Mouse (Mus musculus) large intestine, adult 2 months (tissue): ENCODE results near the gene Lgr5. TPM values are rescaled to one million over a fixed set of nuclear protein-coding genes. Genes with fewer than 3 reads are reported as not detected.

Experiments used
- DNase-seq: peaks from one replicate; pipeline ENCODE4 v3.0.0-alpha.2; 2012; ENCODE audit warnings: low read depth, low spot score
- WGBS: fragments of 180-500 bp; shearing (Covaris S2); methylation state at CpG from one replicate; pipeline ENCODE4 v1.1.7; 2018; 5-methylcytosine and 5-hydroxymethylcytosine counted together
- polyA plus RNA-seq: library from polyadenylated mRNA; depleted of rRNA; stranded (reverse); fragments of >200 nt; gene quantifications from 2 replicates; pipeline ENCODE4 v1.2.3, GENCODE M21; 2012

Gene Lgr5
- polyA plus RNA-seq, 1 experiment: 4.7 TPM

DNA sequence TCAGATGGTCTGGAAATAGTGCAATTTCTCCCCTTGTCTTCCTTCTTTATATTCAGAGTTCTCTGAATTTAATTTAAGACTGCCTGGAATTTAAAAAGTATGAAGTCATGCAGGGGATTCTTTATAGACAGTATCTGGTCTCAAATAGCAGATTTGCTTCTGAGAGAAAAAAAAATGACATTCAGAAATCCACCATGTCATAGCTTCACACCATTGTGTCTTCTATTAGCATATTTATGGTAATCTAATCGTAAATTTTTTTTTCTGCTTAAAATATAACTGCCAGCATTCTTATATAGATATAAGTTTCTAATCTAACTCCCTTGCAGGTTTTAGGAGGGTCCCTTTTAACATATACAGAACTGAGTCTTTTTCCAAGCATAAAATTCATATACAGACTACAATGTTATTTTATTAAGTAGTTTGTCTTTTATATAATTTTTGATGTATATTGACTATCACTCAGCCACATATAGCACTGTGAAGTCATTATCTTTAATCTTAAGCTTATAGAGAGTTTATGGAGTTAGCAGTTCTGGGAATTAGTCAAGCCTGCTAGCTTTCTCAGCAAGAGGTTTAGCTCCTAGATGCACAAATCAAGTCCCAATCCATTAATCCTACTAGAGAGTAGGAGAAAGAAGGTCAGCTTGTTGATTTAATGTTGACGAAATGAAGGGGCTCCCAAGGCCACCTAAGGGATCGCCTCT lies 15.7 kb downstream of the Lgr5 start:
- no peak for DNase-seq
- WGBS: 65% methylated on average over 3 of the region's 3 CpGs

DNA sequence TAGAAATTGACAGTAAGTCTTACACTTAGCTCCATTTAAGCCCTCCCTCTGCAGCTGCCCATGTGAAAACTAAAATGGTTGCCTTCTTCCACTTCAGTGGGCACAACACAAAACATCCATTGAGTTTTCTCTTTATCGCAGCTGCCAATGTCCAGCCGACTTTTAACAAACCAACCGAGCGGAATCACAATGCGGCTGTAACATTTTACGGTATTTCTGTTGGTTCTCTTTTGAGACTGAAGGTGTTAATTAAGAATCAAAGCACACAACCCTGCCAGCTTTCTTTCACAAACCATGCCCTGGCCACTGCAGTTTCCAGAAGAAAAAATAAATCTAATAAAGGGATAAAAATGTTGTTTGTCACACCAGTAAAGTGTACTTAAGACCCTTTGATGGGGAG lies 16.3 kb downstream of the Lgr5 start:
- WGBS: 79% methylated on average over 6 of the region's 6 CpGs
- DNase-seq: no peak

DNA sequence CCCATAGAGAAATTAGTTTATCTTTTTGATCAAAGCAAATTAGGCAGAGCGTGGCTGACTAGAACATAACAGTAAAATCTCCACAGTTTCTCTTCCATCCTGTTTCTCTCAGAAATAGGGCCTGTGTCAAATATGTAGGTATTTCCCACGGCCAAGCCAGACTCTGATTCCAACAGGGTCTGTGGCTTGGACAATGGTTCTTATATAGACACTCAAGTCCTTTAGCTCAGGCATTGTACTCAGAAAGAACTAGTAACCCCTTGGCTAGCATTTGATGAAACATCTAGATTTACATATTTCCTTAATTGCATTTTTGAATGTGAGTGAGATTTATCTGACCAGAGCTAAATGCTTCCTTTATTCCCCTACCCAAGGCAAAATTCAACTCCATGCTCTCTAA lies 17.0 kb downstream of the Lgr5 start:
- DNase-seq: no peak
- WGBS: 85% methylated on average over 2 of the region's 2 CpGs

DNA sequence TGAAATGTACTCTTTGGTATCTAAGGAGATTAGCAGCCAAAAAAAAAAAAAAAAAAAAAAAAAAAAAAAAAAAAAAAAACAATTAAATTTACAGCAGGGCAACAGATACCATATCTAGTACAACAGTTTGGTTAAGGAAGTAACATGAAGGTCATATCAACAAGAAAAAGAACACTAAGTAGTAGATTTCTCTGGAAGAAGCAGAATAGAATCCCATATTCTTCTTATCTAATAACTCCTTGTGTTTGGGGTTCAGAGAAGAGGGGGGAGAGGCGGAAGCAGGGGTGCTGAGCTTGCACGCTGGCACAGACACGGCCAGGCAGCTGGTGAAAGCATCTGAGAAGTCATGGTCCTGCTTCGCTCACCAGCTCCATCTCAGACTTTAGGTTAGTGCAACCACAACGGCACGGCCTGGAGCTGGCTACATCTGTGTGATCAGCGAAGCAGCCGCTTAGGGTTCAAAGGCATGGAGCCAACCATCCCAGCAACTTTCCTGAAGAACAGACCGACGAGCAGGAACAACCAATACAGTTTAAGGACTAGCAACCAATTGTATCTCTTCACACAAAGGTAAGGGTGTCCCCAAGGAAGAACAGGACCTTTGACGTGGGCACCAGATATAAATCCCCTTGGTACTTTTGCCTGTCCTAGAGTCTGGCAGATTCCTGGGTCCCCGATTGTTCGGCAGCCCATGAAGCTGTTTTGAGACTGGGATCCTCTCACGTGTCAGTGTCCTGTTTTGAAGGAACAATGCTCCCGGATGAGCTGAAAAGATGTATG lies 17.7 kb downstream of the Lgr5 start, which contains the start of gene A930009A15Rik:
TSS of gene A930009A15Rik (plus strand) at position 275 of the 780 bp plus-strand sequence.
- 86% methylated on average over 15 of the region's 15 CpGs for WGBS
- no peak for DNase-seq

DNA sequence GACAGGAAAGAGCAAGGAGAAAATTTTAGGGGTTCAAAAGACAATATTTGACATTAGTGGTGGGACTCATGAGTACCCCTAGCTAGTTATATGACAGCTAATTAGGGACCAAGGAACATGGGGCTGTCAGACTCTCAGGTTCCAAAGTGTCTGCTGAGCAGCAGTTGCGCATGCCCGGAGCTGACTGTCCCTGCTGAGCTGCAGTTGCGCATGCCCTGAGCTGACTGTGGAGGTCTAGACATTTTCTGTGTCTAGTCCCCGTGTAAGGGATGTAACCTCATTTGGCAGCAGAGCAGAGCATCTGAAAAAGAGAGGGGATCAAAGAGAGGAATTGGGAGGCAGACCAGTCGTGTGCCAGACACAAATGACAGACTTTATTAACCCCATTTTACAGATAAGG lies 23.6 kb downstream of the Lgr5 start:
- 66% methylated on average over 5 of the region's 5 CpGs for WGBS
- no peak for DNase-seq

DNA sequence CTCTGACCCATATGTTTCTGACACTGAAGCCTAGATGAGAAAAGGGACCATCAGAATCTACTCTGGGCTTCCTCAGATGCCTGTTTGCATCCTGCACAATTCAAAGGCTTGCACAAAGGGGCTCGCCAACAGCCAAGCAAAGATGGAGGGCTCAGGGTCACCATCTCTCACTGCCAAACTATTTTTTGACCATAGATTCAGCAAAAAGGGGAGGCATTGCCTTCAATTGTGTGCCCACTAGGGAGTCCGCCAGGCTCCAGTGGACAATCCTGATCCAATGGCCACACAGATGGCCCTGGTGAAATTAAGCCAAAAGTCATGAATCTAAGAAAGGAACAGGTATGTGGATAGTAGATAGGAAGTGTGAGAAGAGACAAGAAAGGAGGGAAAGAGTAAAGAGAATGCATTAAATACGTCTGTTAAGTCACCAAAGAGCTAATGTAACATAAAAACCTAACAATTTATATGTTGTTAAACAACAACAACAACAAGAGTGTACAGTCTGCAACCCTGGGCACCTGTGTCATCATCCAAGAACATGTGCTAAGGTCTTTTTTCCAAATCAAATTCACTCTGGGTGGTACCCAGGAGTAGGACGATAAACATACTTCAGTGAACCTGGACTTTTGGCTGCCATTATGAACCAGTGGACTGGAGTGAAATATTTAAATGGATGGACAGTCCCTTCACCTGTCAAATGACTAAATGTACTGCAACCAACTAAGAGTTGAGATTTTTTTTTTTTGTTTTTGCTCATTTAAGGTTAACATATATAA lies 24.5 kb downstream of the Lgr5 start:
- WGBS: 90% methylated on average over 4 of the region's 4 CpGs
- DNase-seq: no peak

DNA sequence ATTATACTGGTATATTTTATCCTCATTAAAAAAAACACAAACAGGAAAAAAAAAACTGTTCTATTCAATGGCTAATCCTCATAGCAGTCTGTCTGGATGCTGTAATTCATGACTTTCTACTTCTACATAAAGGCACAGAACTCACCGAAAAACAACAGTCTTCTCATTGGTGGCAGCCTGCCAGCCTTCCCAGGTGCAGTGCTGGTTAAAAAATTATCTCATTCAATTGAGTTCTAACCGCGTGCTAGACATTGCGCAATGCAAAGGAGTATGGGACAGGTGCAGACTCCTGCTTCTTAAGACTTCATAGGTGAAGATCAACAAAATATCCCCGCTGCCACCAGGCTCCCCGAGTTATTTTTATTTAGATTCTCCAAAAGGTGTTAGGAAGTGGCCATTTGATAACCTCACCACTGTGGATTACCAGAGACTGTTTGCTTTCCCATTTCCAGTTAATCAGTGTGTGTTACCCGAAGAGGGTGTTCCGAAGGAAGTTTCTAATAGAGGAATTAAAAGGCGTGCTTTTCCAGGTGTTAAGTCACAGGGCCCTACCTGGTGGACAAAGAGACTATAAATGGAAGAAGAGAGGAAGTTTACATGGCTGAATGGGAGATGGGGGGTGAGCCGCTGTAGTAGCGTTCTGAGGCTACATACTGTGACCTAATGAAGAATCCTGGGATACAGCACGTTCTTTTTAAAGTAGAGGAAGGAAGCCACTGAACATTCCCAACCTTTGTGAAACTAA lies 26.3 kb downstream of the Lgr5 start:
- DNase-seq: peak; percentile 24

DNA sequence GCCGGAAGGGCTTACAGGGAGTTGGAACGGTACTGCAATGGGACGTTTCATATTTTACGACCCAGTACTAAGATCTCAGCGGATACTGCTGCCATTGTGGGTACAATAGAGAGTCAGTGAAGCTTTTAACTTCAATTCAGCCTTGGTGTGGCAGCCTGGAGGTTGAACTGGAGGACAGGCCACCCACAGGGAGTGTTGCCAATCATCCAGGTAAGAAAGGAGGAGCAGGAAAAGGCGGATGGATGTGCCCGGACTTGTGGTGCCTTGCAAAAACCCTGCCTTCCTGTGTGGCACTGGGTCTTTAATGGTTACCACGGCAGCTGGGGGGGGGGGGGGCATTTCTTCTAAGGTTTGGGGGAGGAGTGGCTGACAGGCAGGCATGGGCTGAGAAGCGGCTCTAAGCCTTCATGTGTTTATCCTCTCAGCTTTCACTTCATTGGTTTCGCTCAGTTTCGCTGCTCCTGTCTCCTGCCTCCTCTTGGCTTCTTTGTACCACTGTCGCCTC lies 30.8 kb downstream of the Lgr5 start:
- no peak for DNase-seq
- 48% methylated on average over 12 of the region's 12 CpGs for WGBS

More for the DNA sequence above, 26.3 kb downstream of the Lgr5 start:
- 24% methylated on average over 12 of the region's 12 CpGs for WGBS

DNA sequence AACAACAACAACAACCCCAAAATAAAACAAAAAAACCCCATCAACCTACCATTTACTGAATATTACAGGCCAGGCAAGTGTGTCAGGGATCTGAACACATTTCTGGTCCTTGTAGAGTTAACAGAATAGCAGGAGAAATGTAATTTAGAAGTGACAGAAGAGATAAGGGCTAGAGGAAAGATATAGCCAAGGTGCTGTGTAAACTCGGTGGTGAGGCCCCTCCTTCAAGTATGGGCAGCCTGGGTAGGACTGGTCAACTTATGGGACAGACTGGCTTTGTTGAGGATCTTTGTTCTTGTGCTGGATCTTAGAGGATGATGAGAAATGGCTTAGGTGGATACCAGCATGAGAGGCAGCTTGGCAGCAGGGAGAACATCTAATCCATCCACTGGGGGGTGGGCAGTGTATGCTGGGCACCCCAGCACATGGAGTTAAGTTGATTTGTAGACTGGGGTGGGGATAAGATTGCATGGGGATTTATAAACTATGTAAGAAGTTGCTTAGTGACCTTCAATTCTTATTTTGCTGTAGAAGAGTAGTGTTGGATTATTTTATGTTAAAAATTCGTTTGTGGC lies 32.3 kb downstream of the Lgr5 start:
- no peak for DNase-seq
- 27% methylated on average over 2 of the region's 2 CpGs for WGBS

DNA sequence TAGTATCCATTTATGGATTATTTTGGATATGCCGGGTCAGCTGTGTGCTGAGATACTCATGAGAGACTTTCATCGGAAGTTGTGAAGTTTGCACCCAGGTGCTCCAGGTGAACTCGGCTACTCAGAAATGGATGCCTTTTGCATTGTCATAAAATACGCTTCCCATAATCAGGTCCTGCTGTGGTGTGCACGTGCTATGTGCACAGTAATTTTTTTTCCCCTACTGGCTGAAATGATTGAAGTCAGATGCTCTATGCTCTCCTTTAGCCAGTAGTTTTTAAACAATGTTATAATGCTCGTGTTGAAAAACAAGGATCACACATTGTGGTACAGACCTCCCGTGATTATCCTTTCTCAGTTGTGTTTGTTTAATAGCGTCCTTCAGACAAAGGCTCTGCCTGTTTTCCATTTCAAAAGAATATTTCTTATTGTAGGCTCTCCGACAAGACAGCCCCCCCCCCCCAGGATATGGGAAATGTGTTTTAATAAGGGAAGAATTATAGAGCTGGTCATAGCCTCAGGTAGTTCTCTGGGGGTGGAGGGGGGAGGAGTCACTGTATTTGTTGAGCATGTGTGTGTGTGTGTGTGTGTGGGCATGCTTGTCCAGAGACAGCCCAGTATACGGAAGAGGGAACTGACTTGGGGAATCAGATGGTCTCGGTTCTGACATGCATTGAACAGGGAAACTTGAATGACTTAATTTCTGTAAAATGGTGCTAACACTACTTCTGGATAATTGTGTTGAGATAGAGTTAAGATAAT lies 34.0 kb downstream of the Lgr5 start:
- 74% methylated on average over 11 of the region's 11 CpGs for WGBS
- no peak for DNase-seq

DNA sequence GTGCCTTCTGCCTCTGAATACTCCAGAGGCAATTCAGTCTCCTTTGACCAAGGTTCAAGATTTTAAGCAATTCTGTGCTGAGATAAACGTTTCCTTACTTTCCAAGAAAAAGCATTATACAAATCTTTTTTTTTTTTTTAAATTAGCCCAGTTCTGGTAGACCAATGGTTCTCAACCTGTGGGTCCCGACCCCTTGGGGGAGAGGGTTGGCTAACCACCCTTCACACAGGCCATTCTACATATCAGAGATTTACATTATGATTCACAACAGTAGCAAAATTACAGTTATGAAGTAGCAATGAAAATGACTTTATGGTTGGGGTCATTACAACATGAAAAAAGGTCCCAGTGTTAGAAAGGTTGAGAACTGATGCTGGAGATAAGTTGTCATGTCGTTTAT lies 36.5 kb downstream of the Lgr5 start:
- no peak for DNase-seq
- 53% methylated on average over 3 of the region's 3 CpGs for WGBS

DNA sequence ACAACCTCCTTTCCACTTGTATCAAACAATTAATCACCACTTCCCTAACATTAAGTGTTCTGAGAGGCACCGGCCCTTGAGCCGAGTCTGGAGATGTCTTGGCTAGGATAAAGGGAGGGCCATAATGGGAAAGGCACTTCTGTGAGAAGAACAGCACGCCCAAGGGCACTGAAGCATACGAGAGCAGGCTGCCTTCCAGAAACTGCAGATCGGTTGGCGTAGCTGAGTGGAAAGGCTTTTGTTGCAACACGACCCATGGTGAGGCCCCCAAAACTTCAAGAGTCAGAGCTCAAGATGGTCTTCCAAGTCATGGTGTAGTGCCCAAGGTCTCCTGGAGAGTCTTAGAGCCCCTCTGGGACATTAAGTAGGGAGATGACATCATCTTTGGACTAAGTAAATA lies 37.3 kb downstream of the Lgr5 start:
- no peak for DNase-seq
- 75% methylated on average over 7 of the region's 7 CpGs for WGBS

DNA sequence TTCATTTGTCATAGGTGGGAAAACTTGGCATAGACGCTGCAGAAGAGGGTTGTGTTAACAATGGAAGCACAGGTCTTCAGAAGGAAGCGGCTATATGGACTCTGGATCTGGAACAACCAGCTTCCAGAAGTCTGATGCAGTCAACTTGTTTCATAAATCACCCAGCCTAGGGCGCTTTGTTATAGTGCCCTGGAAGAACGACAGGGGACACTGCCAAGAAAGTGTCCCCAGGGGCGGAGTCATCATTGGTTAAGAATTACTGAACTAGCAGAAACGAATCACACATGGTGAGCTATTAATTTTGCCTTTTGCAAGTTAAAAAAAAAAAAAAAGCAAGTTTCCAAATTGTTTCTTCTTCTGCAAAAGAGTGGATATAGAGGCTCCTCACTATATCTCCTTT lies 44.7 kb downstream of the Lgr5 start:
- 48% methylated on average over 6 of the region's 6 CpGs for WGBS
- DNase-seq: no peak

DNA sequence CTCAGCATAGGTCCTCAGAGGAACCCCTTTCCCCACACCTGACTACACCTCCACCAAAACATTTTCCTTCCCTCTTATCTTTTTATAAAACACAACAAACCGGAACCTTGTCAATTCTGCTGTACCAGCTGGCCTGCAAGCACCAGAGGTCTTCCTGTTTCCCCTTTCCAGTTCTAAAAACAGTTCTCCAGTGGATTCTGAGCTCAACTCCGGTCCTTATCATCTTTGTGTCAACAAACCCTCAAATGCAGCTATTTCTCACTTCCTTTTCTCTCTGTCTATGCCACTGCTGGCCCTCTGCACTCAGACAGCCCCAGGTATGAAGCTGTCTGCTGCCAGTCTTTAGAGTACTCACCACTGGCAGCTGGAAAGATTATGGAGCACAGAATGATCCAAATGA lies 56.8 kb downstream of the Lgr5 start:
- WGBS: 9% methylated on average over 2 of the region's 2 CpGs
- no peak for DNase-seq

DNA sequence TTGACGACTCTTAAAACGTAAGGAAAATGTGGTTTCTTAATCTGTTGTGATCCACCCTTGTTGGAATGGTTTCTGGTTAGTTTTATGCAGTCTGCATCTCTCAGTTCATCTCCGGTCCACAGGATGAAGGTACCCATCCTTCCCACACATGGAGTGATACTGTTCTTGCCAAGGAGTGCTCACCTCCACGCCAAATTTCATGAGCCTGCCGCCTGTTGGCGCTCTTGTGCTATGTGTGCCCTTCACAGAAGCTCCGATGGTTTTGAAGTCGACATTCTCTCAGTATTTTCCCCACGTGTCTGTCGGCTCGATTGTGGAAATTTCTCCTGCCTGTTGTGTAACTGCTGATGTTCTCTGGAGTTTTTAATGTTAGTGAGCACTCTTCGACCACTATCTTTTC lies 57.8 kb downstream of the Lgr5 start:
- DNase-seq: no peak
- WGBS: 90% methylated on average over 12 of the region's 12 CpGs

DNA sequence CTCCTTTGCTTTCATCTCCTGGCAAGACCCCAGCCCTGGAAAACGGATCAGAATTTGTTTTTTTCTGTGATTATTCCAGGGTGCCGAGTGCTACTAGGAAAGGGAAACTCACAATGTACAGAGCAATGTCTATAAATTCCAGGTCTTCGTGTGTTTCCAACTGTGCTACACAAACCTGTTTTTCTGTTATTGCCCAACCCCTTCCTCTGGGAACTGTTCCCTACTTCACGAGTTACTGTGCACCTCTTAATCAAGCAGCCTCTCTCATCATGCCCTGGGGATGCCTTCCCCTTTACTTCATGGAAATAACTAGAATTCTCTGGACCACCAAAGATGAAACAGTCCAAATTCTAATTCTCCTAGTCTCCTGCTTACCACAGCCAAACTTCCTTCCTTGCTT lies 58.7 kb downstream of the Lgr5 start:
- no peak for DNase-seq
- WGBS: 43% methylated on average over 4 of the region's 4 CpGs

DNA sequence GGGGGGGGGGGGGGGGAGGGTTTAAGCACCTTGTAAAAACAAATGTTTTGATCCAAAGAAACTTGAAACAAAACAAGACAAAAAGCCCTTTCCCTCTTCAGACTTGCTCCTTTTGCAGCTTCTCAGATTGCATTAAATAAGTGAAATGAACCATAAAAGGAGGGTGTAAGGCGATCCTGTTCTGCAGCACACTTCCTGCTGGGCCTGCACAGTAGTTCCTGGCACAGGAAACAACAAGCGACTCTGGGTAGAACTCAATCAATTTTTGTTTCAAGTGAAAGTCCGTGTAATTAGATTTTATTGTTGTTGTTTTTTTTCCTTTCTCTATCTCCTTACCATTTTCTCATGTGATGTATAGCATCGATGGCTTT lies 66.5 kb downstream of the Lgr5 start:
- DNase-seq: no peak
- 47% methylated on average over 4 of the region's 4 CpGs for WGBS

DNA sequence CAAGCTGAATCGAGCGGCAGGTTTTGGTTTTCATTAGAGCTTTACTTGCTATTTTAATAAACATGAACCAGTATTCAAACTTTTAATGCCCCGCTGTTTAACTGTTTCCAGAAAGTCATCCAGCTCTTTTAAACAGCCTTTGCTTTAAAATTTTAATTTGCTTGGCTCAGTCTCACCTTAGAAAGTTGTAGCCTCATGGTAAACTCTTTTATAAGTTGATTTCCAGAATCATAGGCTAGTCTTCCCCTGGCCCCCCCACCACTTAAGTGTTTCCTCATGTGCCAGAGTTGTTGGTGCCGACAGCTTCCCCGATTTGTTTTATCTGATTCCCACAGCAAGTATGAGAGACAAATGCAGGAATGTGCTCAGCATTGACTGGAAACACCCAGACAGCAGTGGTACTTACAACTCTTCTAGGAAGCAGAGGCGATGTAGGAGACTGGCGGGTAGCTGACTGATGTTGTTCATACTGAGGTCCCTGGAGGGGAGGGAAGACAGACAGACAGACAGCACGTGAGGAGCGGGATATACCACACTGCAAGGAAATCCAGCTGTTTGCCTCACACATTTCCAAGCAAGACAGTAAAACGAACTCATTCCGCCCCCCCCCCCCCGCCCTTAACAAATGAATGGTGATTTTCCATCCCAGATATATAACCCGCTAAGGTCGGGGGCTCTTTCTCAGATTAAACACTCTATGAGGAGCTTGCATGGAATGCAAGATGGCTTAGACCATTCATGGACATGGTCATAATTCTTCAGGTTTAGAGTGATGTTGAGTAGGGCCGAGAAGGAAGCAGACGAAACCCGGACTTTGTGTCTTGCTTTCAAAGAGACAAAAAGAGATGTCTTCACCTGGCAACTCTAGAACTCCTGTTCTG lies 67.1 kb downstream of the Lgr5 start:
- DNase-seq: no peak
- WGBS: 77% methylated on average over 17 of the region's 17 CpGs
